Mouse (Mus musculus): ENCODE data around the gene Hic1. TPM values are rescaled to one million over a fixed set of nuclear protein-coding genes. Genes with fewer than 3 reads are reported as not detected.
A peak's percentile ranks its signal among the peaks of the same experiment; 100 is the strongest.

The Hic1 gene
- polyA plus RNA-seq, 1 experiment from 2014 or later: 1.3 TPM

DNA sequence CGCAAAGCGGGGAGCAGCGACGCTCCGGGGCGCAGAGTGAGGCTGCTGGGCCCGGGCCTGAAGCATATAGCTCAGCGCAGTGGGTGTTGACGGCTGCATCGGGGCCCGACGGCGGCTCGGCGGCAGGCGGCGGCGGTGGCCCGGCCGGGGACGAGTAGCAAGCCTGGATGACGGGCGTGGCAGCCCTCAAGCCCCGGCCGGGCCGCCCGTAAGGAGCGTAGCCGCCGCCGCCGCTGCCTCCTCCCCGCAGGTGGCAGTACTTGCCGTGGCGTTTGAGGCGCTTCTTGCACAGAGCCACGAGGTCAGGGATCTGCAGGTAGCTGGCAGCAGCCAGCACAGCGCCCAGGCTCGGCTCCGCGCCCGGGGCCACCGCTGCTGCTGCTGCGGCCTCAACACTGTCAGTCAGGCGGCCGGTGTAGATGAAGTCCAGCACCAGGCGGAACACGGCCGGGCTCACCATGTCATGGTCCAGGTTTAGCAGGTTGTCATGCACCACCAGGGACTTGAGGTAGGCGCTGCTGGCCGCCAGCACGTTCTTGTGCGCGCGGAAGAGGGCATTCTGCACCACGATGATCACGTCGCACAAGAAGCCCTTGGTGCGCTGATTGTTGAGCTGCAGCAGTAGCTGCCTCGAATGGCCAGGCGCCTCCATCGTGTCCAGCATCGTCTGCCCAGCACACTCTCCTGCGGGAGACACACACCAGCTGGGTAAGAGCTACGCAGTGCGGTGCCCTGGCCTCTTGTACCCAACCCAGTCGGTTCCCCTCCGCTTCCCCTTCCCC lies 2.3 kb downstream of the Hic1 start:
- Histone ChIP-seq H3K4me1 (ENCODE audit: control insufficient read depth, insufficient read depth, low read length) (peaks cover 21% of the 10 kb centered on the region), H3K9ac (ENCODE audit: low read length) (peak overlapping the region; percentile 26), H3K4me2 (ENCODE audit: low read length) (peak overlapping the region; percentile 43)

DNA sequence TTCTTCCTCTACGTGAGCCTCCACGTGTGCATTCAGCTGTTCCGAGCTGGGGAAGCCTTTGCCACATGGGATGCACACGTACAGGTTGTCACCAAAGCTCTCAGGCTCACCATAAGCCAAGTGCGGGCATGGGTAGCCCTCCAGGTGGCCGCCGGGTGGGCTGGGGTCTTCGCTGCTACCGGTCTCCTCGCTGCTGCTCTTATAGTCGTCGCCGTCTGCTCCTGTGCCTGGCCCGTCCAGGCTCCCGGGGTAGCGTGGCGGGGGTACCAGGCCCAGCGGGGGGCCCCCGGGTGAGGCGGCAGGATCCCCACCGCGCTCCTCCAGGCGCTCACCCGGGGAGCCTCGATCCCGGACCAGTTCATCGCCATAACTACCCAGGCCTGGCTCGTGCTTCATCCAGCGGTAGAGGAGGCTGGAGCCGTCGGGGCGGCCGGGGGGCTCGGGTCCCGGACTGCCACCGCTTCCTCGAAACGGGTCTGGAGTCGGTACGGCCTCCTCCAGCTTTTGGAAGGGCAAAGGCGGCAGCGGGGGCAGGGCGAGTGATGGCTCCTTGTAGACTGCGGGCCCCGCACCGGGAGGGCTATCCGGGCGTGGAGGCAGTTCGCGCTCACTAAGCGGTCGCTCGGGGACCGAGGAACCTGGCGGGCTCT lies 3.0 kb downstream of the Hic1 start:
- H3K9me3 ChIP-seq (replicated peaks; ENCODE audit: control insufficient read depth, low read length): no peaks in the 10 kb centered on the region
- peak overlapping the region; percentile 43 for H3K4me2 ChIP-seq (ENCODE audit: low read length)
- ATAC-seq (no peak), DNase-seq (ENCODE audit: low spot score) (no peak)
- no peak overlapping the region for H3K27ac ChIP-seq (ENCODE audit: low read depth, low read length)
- WGBS: 2% methylated on average over 51 of the region's 55 CpGs
- H3K36me3 ChIP-seq (ENCODE audit: control insufficient read depth, insufficient read depth, low read length): peaks cover 17% of the 10 kb centered on the region
- peaks cover 78% of the 10 kb centered on the region for H3K27me3 ChIP-seq (replicated peaks; ENCODE audit: control insufficient read depth, insufficient read depth, low read length)
- H3K4me3 ChIP-seq (ENCODE audit: low read depth, low read length): peak overlapping the region; percentile 19
- peaks cover 21% of the 10 kb centered on the region for H3K4me1 ChIP-seq (ENCODE audit: control insufficient read depth, insufficient read depth, low read length)
- peak overlapping the region; percentile 26 for H3K9ac ChIP-seq (ENCODE audit: low read length)

More for the DNA sequence above, 2.3 kb downstream of the Hic1 start:
- peaks cover 86% of the 10 kb centered on the region for H3K27me3 ChIP-seq (replicated peaks; ENCODE audit: control insufficient read depth, insufficient read depth, low read length)
- H3K27ac ChIP-seq (ENCODE audit: low read depth, low read length): no peak overlapping the region
- ATAC-seq (no peak), DNase-seq (ENCODE audit: low spot score) (no peak)
- peaks cover 12% of the 10 kb centered on the region for H3K36me3 ChIP-seq (ENCODE audit: control insufficient read depth, insufficient read depth, low read length)
- no peaks in the 10 kb centered on the region for H3K9me3 ChIP-seq (replicated peaks; ENCODE audit: control insufficient read depth, low read length)
- peak overlapping the region; percentile 40 for H3K4me3 ChIP-seq (ENCODE audit: low read depth, low read length)
- 2% methylated on average over 61 of the region's 68 CpGs for WGBS

DNA sequence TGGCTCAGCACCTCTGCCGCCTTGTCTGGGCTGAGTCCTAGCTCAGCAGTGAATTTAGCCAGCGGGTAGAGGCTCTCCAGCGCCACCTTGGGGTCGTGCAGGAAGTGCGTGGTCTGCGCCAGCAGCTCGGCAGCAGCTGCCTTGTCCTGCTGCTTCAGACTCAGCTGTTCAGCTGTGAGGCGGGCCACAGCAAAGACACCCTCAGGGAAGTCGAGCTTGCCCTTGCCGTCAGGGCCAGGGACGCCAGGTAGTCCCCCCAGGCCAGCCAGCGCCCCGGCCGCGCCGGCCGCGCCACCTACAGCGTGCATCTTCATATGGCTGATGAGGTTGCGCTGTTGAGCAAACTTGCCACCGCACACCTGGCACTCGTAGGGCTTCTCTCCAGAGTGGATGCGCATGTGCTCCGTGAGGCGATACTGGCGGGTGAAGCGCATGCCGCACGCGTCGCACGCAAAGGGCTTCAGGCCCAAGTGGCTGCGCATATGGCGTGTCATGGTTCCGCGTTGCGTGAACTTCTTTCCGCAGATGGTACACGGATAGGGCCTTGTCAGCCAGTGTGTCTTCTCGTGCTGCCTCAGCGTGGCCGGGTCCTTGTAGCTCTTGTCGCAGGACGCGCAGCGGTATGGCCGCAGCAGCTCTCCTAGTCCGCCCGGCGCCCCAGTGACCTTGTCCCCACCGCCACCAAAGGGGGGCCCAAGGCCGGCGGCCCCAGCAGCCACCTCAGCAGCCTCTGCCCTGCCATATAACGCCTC lies 3.7 kb downstream of the Hic1 start:
- H3K9me3 ChIP-seq (replicated peaks; ENCODE audit: control insufficient read depth, low read length): no peaks in the 10 kb centered on the region

GRCm38 (mm10) chr11:75164750-75165149 lies 4.6 kb downstream of the Hic1 start:
- H3K9ac ChIP-seq (ENCODE audit: low read length): no peak overlapping the region
- ATAC-seq (no peak), DNase-seq (ENCODE audit: low spot score) (no peak)
- WGBS: 13% methylated on average over 15 of the region's 15 CpGs
- peaks cover 65% of the 10 kb centered on the region for H3K27me3 ChIP-seq (replicated peaks; ENCODE audit: control insufficient read depth, insufficient read depth, low read length)
- 0 out of 2 replicates have a peak overlapping the region, but pooled peaks have one; percentile 19 for H3K4me3 ChIP-seq (ENCODE audit: low read depth, low read length)
- H3K9me3 ChIP-seq (replicated peaks; ENCODE audit: control insufficient read depth, low read length): no peaks in the 10 kb centered on the region
- no peak overlapping the region for H3K4me2 ChIP-seq (ENCODE audit: low read length)
- H3K27ac ChIP-seq (ENCODE audit: low read depth, low read length): no peak overlapping the region
- peaks cover 9% of the 10 kb centered on the region for H3K4me1 ChIP-seq (ENCODE audit: control insufficient read depth, insufficient read depth, low read length)
- peaks cover 31% of the 10 kb centered on the region for H3K36me3 ChIP-seq (ENCODE audit: control insufficient read depth, insufficient read depth, low read length)

More for the DNA sequence above, 3.7 kb downstream of the Hic1 start:
- WGBS: 3% methylated on average over 54 of the region's 54 CpGs
- H3K9ac ChIP-seq (ENCODE audit: low read length): peak overlapping the region; percentile 17; the same call in 1 of the 2 replicates
- ATAC-seq: no peak
- peaks cover 18% of the 10 kb centered on the region for H3K4me1 ChIP-seq (ENCODE audit: control insufficient read depth, insufficient read depth, low read length)
- peaks cover 71% of the 10 kb centered on the region for H3K27me3 ChIP-seq (replicated peaks; ENCODE audit: control insufficient read depth, insufficient read depth, low read length)
- peaks cover 23% of the 10 kb centered on the region for H3K36me3 ChIP-seq (ENCODE audit: control insufficient read depth, insufficient read depth, low read length)
- H3K4me3 ChIP-seq (ENCODE audit: low read depth, low read length): peak overlapping the region; percentile 19; the same call in 1 of the 2 replicates
- DNase-seq (ENCODE audit: low spot score): peak; percentile 66
- H3K4me2 ChIP-seq (ENCODE audit: low read length): peak overlapping the region; percentile 43
- H3K27ac ChIP-seq (ENCODE audit: low read depth, low read length): no peak overlapping the region

DNA sequence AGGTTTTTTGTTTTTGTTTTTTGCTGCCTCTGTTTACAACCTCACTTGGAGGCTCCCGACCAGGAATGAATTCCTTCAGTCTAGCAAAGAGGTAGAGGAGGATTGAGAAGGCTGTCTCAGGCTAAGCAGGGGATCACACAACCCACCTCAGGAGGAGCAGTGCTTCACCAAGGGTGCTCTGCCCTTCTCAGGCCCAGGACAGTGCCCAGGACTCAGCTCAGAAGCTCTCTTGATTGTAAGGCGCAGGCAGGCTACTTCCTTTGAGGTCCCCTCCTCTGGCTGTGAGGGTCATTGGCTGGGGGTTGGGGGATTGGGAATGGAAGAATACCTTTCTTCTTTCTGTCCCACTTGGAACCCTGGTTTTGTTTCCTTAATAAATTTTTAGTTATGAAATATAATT lies 5.3 kb downstream of the Hic1 start:
- peaks cover 35% of the 10 kb centered on the region for H3K36me3 ChIP-seq (ENCODE audit: control insufficient read depth, insufficient read depth, low read length)
- DNase-seq (ENCODE audit: low spot score): no peak
- WGBS: 77% methylated on average over 2 of the region's 2 CpGs

GRCm38 (mm10) chr11:75163379-75163778 lies 5.9 kb downstream of the Hic1 start:
- no peak for DNase-seq (ENCODE audit: low spot score)
- H3K4me1 ChIP-seq (ENCODE audit: control insufficient read depth, insufficient read depth, low read length): no peaks in the 10 kb centered on the region
- H3K27me3 ChIP-seq (replicated peaks; ENCODE audit: control insufficient read depth, insufficient read depth, low read length): peaks cover 51% of the 10 kb centered on the region
- 93% methylated on average over 6 of the region's 6 CpGs for WGBS
- H3K4me2 ChIP-seq (ENCODE audit: low read length): no peak overlapping the region
- H3K27ac ChIP-seq (ENCODE audit: low read depth, low read length): no peak overlapping the region
- H3K36me3 ChIP-seq (ENCODE audit: control insufficient read depth, insufficient read depth, low read length): peaks cover 39% of the 10 kb centered on the region
- no peak for ATAC-seq
- no peak overlapping the region for H3K9ac ChIP-seq (ENCODE audit: low read length)
- H3K4me3 ChIP-seq (ENCODE audit: low read depth, low read length): no peak overlapping the region
- H3K9me3 ChIP-seq (replicated peaks; ENCODE audit: control insufficient read depth, low read length): no peaks in the 10 kb centered on the region

More for the DNA sequence above, 5.3 kb downstream of the Hic1 start:
- Histone ChIP-seq H3K27ac (ENCODE audit: low read depth, low read length) (no peak overlapping the region), H3K9me3 (replicated peaks; ENCODE audit: control insufficient read depth, low read length) (no peaks in the 10 kb centered on the region), H3K9ac (ENCODE audit: low read length) (no peak overlapping the region), H3K4me3 (ENCODE audit: low read depth, low read length) (no peak overlapping the region), H3K4me2 (ENCODE audit: low read length) (no peak overlapping the region), H3K27me3 (replicated peaks; ENCODE audit: control insufficient read depth, insufficient read depth, low read length) (peaks cover 58% of the 10 kb centered on the region), H3K4me1 (ENCODE audit: control insufficient read depth, insufficient read depth, low read length) (peaks cover 5% of the 10 kb centered on the region)
- no peak for ATAC-seq

GRCm38 (mm10) chr11:75162591-75163080 lies 6.7 kb downstream of the Hic1 start:
- Histone ChIP-seq H3K9ac (ENCODE audit: low read length) (no peak overlapping the region), H3K4me3 (ENCODE audit: low read depth, low read length) (no peak overlapping the region), H3K4me1 (ENCODE audit: control insufficient read depth, insufficient read depth, low read length) (no peaks in the 10 kb centered on the region), H3K27ac (ENCODE audit: low read depth, low read length) (no peak overlapping the region), H3K4me2 (ENCODE audit: low read length) (no peak overlapping the region), H3K36me3 (ENCODE audit: control insufficient read depth, insufficient read depth, low read length) (peaks cover 44% of the 10 kb centered on the region), H3K27me3 (replicated peaks; ENCODE audit: control insufficient read depth, insufficient read depth, low read length) (peaks cover 44% of the 10 kb centered on the region), H3K9me3 (replicated peaks; ENCODE audit: control insufficient read depth, low read length) (no peaks in the 10 kb centered on the region)
- DNase-seq (ENCODE audit: low spot score) (no peak), ATAC-seq (no peak)
- 94% methylated on average over 12 of the region's 12 CpGs for WGBS

DNA sequence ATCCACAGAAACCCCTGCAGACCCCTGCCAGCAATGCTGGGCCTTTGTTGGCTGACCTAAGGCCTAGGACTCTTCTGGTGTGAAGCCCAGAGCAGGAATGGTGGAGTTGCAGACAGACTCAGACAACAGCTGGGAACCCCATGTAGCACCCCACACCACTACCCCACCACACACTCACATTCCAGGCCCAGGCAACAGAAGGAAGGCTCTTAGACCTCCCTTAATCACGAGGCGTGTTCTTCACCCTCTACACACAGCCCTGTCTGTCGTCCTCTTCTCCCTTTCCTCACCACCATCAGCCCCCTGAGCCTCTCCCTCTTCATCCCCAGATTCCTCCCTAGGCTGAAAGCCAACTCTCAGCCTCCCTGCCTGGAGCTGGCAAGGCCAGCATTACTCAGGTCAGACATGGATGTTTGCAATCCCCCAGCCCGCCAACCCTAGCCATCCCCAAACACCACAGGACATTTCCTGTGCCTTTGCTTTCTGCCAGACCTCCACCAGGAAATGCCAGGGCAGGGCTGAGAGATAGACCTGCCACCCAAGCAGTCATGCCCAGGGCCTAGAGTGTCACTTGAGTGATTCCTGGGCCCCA lies 7.8 kb downstream of the Hic1 start:
- no peaks in the 10 kb centered on the region for H3K4me1 ChIP-seq (ENCODE audit: control insufficient read depth, insufficient read depth, low read length)
- no peak overlapping the region for H3K9ac ChIP-seq (ENCODE audit: low read length)
- H3K27ac ChIP-seq (ENCODE audit: low read depth, low read length): no peak overlapping the region
- H3K36me3 ChIP-seq (ENCODE audit: control insufficient read depth, insufficient read depth, low read length): peaks cover 44% of the 10 kb centered on the region
- DNase-seq (ENCODE audit: low spot score) (no peak), ATAC-seq (no peak)
- H3K27me3 ChIP-seq (replicated peaks; ENCODE audit: control insufficient read depth, insufficient read depth, low read length): peaks cover 33% of the 10 kb centered on the region
- H3K4me3 ChIP-seq (ENCODE audit: low read depth, low read length): no peak overlapping the region
- H3K4me2 ChIP-seq (ENCODE audit: low read length): no peak overlapping the region
- WGBS: 74% methylated on average over 4 of the region's 4 CpGs
- H3K9me3 ChIP-seq (replicated peaks; ENCODE audit: control insufficient read depth, low read length): no peaks in the 10 kb centered on the region
